Mouse (Mus musculus) limb, embryonic 11.5 days (tissue): ENCODE measurements around the gene Tnpo3. TPM values are rescaled to one million over a fixed set of nuclear protein-coding genes. Genes with fewer than 3 reads are reported as not detected.

Experiments used
- ATAC-seq: fragments of 200-750 bp; cut with Nextera tagmentation; 2 replicates; pipeline ENCODE4 v1.8.0; 2017; ENCODE audit warnings: low read depth; ENCODE audit not compliant: insufficient number of reproducible peaks, low FRiP score, low TSS enrichment
- DNase-seq: peaks from one replicate; pipeline ENCODE4 v3.0.0-alpha.2; 2015; ENCODE audit warnings: low spot score
- H3K27ac ChIP-seq: fragments of 300-500 bp; sonication (generic); replicated peaks from 2 replicates; pipeline ENCODE4 v1.5.1; 2014; ENCODE audit warnings: low read depth, mild to moderate bottlenecking, low read length
- H3K27me3 ChIP-seq: fragments of 300-500 bp; sonication (generic); 2 replicates; pipeline ENCODE4 v1.6.1; 2014; ENCODE audit warnings: mild to moderate bottlenecking, low read length, mixed read lengths; ENCODE audit not compliant: control insufficient read depth, insufficient read depth
- H3K36me3 ChIP-seq: fragments of 300-500 bp; sonication (generic); 2 replicates; pipeline ENCODE4 v1.6.1; 2014; ENCODE audit warnings: mild to moderate bottlenecking, low read length, moderate library complexity, mixed read lengths; ENCODE audit not compliant: control insufficient read depth, insufficient read depth
- H3K4me1 ChIP-seq: fragments of 300-500 bp; sonication (generic); 2 replicates; pipeline ENCODE4 v1.6.1; 2014; ENCODE audit warnings: low read length, mixed read lengths; ENCODE audit not compliant: control insufficient read depth, insufficient read depth
- H3K4me2 ChIP-seq: fragments of 300-500 bp; sonication (generic); 2 replicates; pipeline ENCODE4 v1.6.1; 2014; ENCODE audit warnings: low read depth, mild to moderate bottlenecking, moderate library complexity; ENCODE audit not compliant: severe bottlenecking
- H3K4me3 ChIP-seq: fragments of 300-500 bp; sonication (generic); 2 replicates; pipeline ENCODE4 v1.5.1; 2014; ENCODE audit warnings: low read depth, low read length
- H3K9ac ChIP-seq: fragments of 300-500 bp; sonication (generic); 2 replicates; pipeline ENCODE4 v1.6.1; 2014; ENCODE audit warnings: mild to moderate bottlenecking, low read length
- H3K9me3 ChIP-seq: fragments of 300-500 bp; sonication (generic); 2 replicates; pipeline ENCODE4 v1.6.1; 2016; ENCODE audit warnings: low read length; ENCODE audit not compliant: control insufficient read depth
- WGBS: fragments of 180-500 bp; shearing (Covaris S2); extraction: QIAGEN DNeasy Blood & Tissue Kit; methylation state at CpG from one replicate; pipeline ENCODE4 v1.1.7; 2014; 5-methylcytosine and 5-hydroxymethylcytosine counted together
- polyA plus RNA-seq: library from polyadenylated mRNA; unstranded; fragments of >200 nt; fragmentation: Nextera tagmentation; extraction: Ambion mirVana; gene quantifications from 2 replicates; pipeline ENCODE4 v1.2.1, GENCODE M21; 2014

Gene Tnpo3
- polyA plus RNA-seq, 1 experiment from 2014 or later, result 109 TPM

GRCm38 (mm10) chr6:29517139-29517538, 92.5 kb downstream of the Tnpo3 start:
- no peaks in the 10 kb centered on the region for H3K36me3 ChIP-seq
- DNase-seq (peak; percentile 82), ATAC-seq (0 out of 2 replicates have a peak, but pooled peaks have one; percentile 33)
- 6% methylated on average over 5 of the region's 5 CpGs for WGBS
- H3K9me3 ChIP-seq, result no peaks in the 10 kb centered on the region
- no peak overlapping the region for H3K4me2 ChIP-seq
- no peak overlapping the region for H3K27ac ChIP-seq
- no peak overlapping the region for H3K9ac ChIP-seq
- H3K4me3 ChIP-seq, result no peak overlapping the region
- peaks cover 7% of the 10 kb centered on the region for H3K4me1 ChIP-seq
- no peaks in the 10 kb centered on the region for H3K27me3 ChIP-seq

GRCm38 (mm10) chr6:29513284-29513683, 96.4 kb downstream of the Tnpo3 start:
- peak; percentile 77 for ATAC-seq
- Histone ChIP-seq H3K4me3 (no peak overlapping the region), H3K4me1 (peaks cover 18% of the 10 kb centered on the region), H3K36me3 (no peaks in the 10 kb centered on the region), H3K9ac (no peak overlapping the region), H3K27me3 (no peaks in the 10 kb centered on the region), H3K27ac (peak overlapping the region; percentile 68), H3K4me2 (peak overlapping the region; percentile 15; the same call in 1 of the 2 replicates), H3K9me3 (no peaks in the 10 kb centered on the region)
- WGBS, result under 1% methylated on average over 11 of the region's 11 CpGs
- peak; percentile 87 for DNase-seq

- Histone ChIP-seq H3K27me3 (no peaks in the 10 kb centered on the region), H3K4me2 (no peak overlapping the region), H3K9ac (no peak overlapping the region), H3K9me3 (no peaks in the 10 kb centered on the region), H3K36me3 (no peaks in the 10 kb centered on the region), H3K4me3 (no peak overlapping the region), H3K27ac (peak overlapping the region; percentile 72), H3K4me1 (peaks cover 31% of the 10 kb centered on the region)
- WGBS, result 24% methylated on average over 2 of the region's 2 CpGs
- DNase-seq, result peak; percentile 47
- ATAC-seq, result no peak
These were observed 100.6 kb downstream of the Tnpo3 start for GRCm38 (mm10) chr6:29509086-29509485.

GRCm38 (mm10) chr6:29507447-29508309, 102.0 kb downstream of the Tnpo3 start, which contains the start of gene Kcp:
Kcp (minus strand) TSS chr6:29507952.
- Histone ChIP-seq H3K27ac (peak within 1 kb of the TSS; percentile 72), H3K4me3 (peak within 1 kb of the TSS; percentile 70), H3K9me3 (no peaks in the 10 kb centered on the region), H3K4me2 (peak within 1 kb of the TSS; percentile 80), H3K27me3 (no peaks in the 10 kb centered on the region), H3K4me1 (peaks cover 27% of the 10 kb centered on the region), H3K9ac (peak within 1 kb of the TSS; percentile 68), H3K36me3 (no peaks in the 10 kb centered on the region)
- ATAC-seq (peak; percentile 39; the same call in 1 of the 2 replicates), DNase-seq (peak; percentile 76)
- under 1% methylated on average over 45 of the region's 47 CpGs for WGBS

- Histone ChIP-seq H3K4me2 (peak overlapping the region; percentile 80), H3K9ac (peak overlapping the region; percentile 68), H3K4me3 (peak overlapping the region; percentile 70), H3K9me3 (no peaks in the 10 kb centered on the region), H3K27ac (no peak overlapping the region), H3K4me1 (peaks cover 23% of the 10 kb centered on the region), H3K36me3 (no peaks in the 10 kb centered on the region; the same call in 1 of the 2 replicates), H3K27me3 (no peaks in the 10 kb centered on the region)
- WGBS, result 12% methylated on average over 8 of the region's 8 CpGs
- ATAC-seq (0 out of 2 replicates have a peak, but pooled peaks have one; percentile 12), DNase-seq (no peak)
These were observed 102.9 kb downstream of the Tnpo3 start for GRCm38 (mm10) chr6:29506834-29507233.

GRCm38 (mm10) chr6:29505493-29505892, 104.2 kb downstream of the Tnpo3 start:
- H3K27ac ChIP-seq, result no peak overlapping the region
- 90% methylated on average over 5 of the region's 5 CpGs for WGBS
- ATAC-seq, result no peak
- H3K9ac ChIP-seq, result no peak overlapping the region
- H3K4me1 ChIP-seq, result peaks cover 23% of the 10 kb centered on the region
- no peak overlapping the region for H3K4me2 ChIP-seq
- no peaks in the 10 kb centered on the region for H3K27me3 ChIP-seq
- H3K36me3 ChIP-seq, result no peaks in the 10 kb centered on the region; the same call in 1 of the 2 replicates
- H3K4me3 ChIP-seq, result no peak overlapping the region
- no peak for DNase-seq
- no peaks in the 10 kb centered on the region for H3K9me3 ChIP-seq

GRCm38 (mm10) chr6:29501599-29501998, 108.1 kb downstream of the Tnpo3 start:
- Histone ChIP-seq H3K9me3 (no peaks in the 10 kb centered on the region), H3K4me1 (peaks cover 4% of the 10 kb centered on the region; the same call in 1 of the 2 replicates), H3K4me2 (no peak overlapping the region), H3K9ac (no peak overlapping the region), H3K4me3 (no peak overlapping the region), H3K36me3 (peaks cover 2% of the 10 kb centered on the region; the same call in 1 of the 2 replicates), H3K27ac (no peak overlapping the region), H3K27me3 (no peaks in the 10 kb centered on the region)
- WGBS, result 90% methylated on average over 1 of the region's 1 CpGs
- ATAC-seq (no peak), DNase-seq (no peak)

GRCm38 (mm10) chr6:29500810-29501209, 108.9 kb downstream of the Tnpo3 start:
- H3K4me2 ChIP-seq, result no peak overlapping the region
- ATAC-seq (no peak), DNase-seq (no peak)
- 89% methylated on average over 6 of the region's 6 CpGs for WGBS
- peaks cover 2% of the 10 kb centered on the region; the same call in 1 of the 2 replicates for H3K36me3 ChIP-seq
- H3K9me3 ChIP-seq, result no peaks in the 10 kb centered on the region; the same call in 1 of the 2 replicates
- H3K27ac ChIP-seq, result no peak overlapping the region
- H3K4me1 ChIP-seq, result no peaks in the 10 kb centered on the region
- 0 out of 2 replicates have a peak, but pooled peaks cover 3% of the 10 kb centered on the region for H3K27me3 ChIP-seq
- H3K9ac ChIP-seq, result no peak overlapping the region
- no peak overlapping the region for H3K4me3 ChIP-seq
